Mouse (Mus musculus): ENCODE measurements around the gene Cntd1. TPM values are rescaled to one million over a fixed set of nuclear protein-coding genes. Genes with fewer than 3 reads are reported as not detected.
"Not testable (repeated sequence)": the region's sequence is repeated elsewhere in the genome, so short reads cannot be mapped to it uniquely, and the experiment has no call there.

Gene Cntd1
- polyA plus RNA-seq, 1 experiment from 2014 or later = 1.4 TPM

- H3K9me3 ChIP-seq = no peaks in the 10 kb centered on the region
- H3K4me2 ChIP-seq (replicated peaks) = no peak overlapping the region
- no peaks in the 10 kb centered on the region for H3K4me1 ChIP-seq
- no peak overlapping the region for H3K9ac ChIP-seq (replicated peaks)
- no peaks in the 10 kb centered on the region for H3K27me3 ChIP-seq
- H3K4me3 ChIP-seq = no peak overlapping the region
- no peak overlapping the region for H3K27ac ChIP-seq (replicated peaks)
- 56% methylated on average over 3 of the region's 3 CpGs for WGBS
- H3K36me3 ChIP-seq = peaks cover 29% of the 10 kb centered on the region
- ATAC-seq (replicated peaks) = no peak
Observed at GRCm38 (mm10) chr11:101327311-101327710, 48.5 kb downstream of the Cntd1 start.

GRCm38 (mm10) chr11:101328941-101329635 is 50.3 kb downstream of the Cntd1 start:
- Histone ChIP-seq H3K9ac (replicated peaks) (no peak overlapping the region), H3K27ac (replicated peaks) (no peak overlapping the region), H3K36me3 (peaks cover 13% of the 10 kb centered on the region), H3K4me1 (no peaks in the 10 kb centered on the region), H3K9me3 (no peaks in the 10 kb centered on the region), H3K27me3 (no peaks in the 10 kb centered on the region), H3K4me3 (no peak overlapping the region), H3K4me2 (replicated peaks) (no peak overlapping the region)
- WGBS = 78% methylated on average over 6 of the region's 6 CpGs
- ATAC-seq (replicated peaks) = no peak

GRCm38 (mm10) chr11:101330371-101330924 is 51.6 kb downstream of the Cntd1 start, which contains the start of gene Aoc3:
TSS of gene Aoc3 (plus strand) at chr11:101330605.
- WGBS = 67% methylated on average over 7 of the region's 7 CpGs
- Histone ChIP-seq H3K4me2 (replicated peaks) (no peak within 1 kb of the TSS), H3K9me3 (no peaks in the 10 kb centered on the region), H3K9ac (replicated peaks) (no peak within 1 kb of the TSS), H3K27ac (replicated peaks) (no peak within 1 kb of the TSS), H3K27me3 (no peaks in the 10 kb centered on the region), H3K4me1 (no peaks in the 10 kb centered on the region), H3K4me3 (no peak within 1 kb of the TSS), H3K36me3 (peaks cover 5% of the 10 kb centered on the region)
- no peak for ATAC-seq (replicated peaks)

GRCm38 (mm10) chr11:101330961-101331360 is 52.1 kb downstream of the Cntd1 start:
- not testable (repeated sequence) for H3K4me2 ChIP-seq (replicated peaks); H3K4me1 ChIP-seq; H3K27ac ChIP-seq (replicated peaks); H3K27me3 ChIP-seq; H3K4me3 ChIP-seq; H3K9ac ChIP-seq (replicated peaks); ATAC-seq (replicated peaks); H3K9me3 ChIP-seq; H3K36me3 ChIP-seq
- 87% methylated on average over 6 of the region's 6 CpGs for WGBS

- no peak overlapping the region for H3K27ac ChIP-seq (replicated peaks)
- H3K9ac ChIP-seq (replicated peaks) = no peak overlapping the region
- no peak overlapping the region for H3K4me2 ChIP-seq (replicated peaks)
- no peaks in the 10 kb centered on the region for H3K36me3 ChIP-seq
- peaks cover 3% of the 10 kb centered on the region for H3K4me1 ChIP-seq
- H3K9me3 ChIP-seq = no peaks in the 10 kb centered on the region
- H3K27me3 ChIP-seq = no peaks in the 10 kb centered on the region
- 88% methylated on average over 3 of the region's 3 CpGs for WGBS
- ATAC-seq (replicated peaks) = no peak
- no peak overlapping the region for H3K4me3 ChIP-seq
Observed at GRCm38 (mm10) chr11:101332537-101332936, 53.7 kb downstream of the Cntd1 start.

- Histone ChIP-seq H3K9me3 (no peaks in the 10 kb centered on the region), H3K4me1 (peaks cover 10% of the 10 kb centered on the region), H3K4me3 (no peak overlapping the region), H3K36me3 (no peaks in the 10 kb centered on the region), H3K27me3 (no peaks in the 10 kb centered on the region), H3K27ac (replicated peaks) (no peak overlapping the region), H3K9ac (replicated peaks) (no peak overlapping the region), H3K4me2 (replicated peaks) (no peak overlapping the region)
- 24% methylated on average over 10 of the region's 10 CpGs for WGBS
- ATAC-seq (replicated peaks) = no peak
Observed at GRCm38 (mm10) chr11:101334023-101334422, 55.2 kb downstream of the Cntd1 start.

GRCm38 (mm10) chr11:101334516-101334915 is 55.7 kb downstream of the Cntd1 start:
- Histone ChIP-seq H3K27ac (replicated peaks) (no peak overlapping the region), H3K4me3 (no peak overlapping the region), H3K9me3 (no peaks in the 10 kb centered on the region), H3K27me3 (no peaks in the 10 kb centered on the region), H3K36me3 (no peaks in the 10 kb centered on the region), H3K4me1 (peaks cover 10% of the 10 kb centered on the region), H3K4me2 (replicated peaks) (no peak overlapping the region), H3K9ac (replicated peaks) (no peak overlapping the region)
- WGBS = 7% methylated on average over 6 of the region's 6 CpGs
- ATAC-seq (replicated peaks) = no peak

- Histone ChIP-seq H3K9me3 (no peaks in the 10 kb centered on the region), H3K4me2 (replicated peaks) (no peak overlapping the region), H3K4me3 (no peak overlapping the region), H3K27ac (replicated peaks) (no peak overlapping the region), H3K4me1 (peaks cover 10% of the 10 kb centered on the region), H3K36me3 (no peaks in the 10 kb centered on the region), H3K9ac (replicated peaks) (no peak overlapping the region), H3K27me3 (no peaks in the 10 kb centered on the region)
- ATAC-seq (replicated peaks) = no peak
- 83% methylated on average over 9 of the region's 9 CpGs for WGBS
Observed at GRCm38 (mm10) chr11:101335685-101336084, 56.9 kb downstream of the Cntd1 start.

- whole genome bisulfite sequencing = under 1% methylated on average over 9 of the region's 9 CpGs
- H3K36me3 ChIP-seq = no peaks in the 10 kb centered on the region
Observed at GRCm38 (mm10) chr11:101338123-101338760, 59.4 kb downstream of the Cntd1 start.

More at GRCm38 (mm10) chr11:101338123-101338760, 59.4 kb downstream of the Cntd1 start:
- peak overlapping the region; percentile 54 for H3K4me2 ChIP-seq (replicated peaks)
- H3K9ac ChIP-seq (replicated peaks) = peak overlapping the region; percentile 32; the same call in 1 of the 2 replicates
- peaks cover 10% of the 10 kb centered on the region for H3K4me1 ChIP-seq
- H3K27me3 ChIP-seq = no peaks in the 10 kb centered on the region
- no peaks in the 10 kb centered on the region for H3K9me3 ChIP-seq
- peak overlapping the region; percentile 63 for H3K27ac ChIP-seq (replicated peaks)
- peak overlapping the region; percentile 40 for H3K4me3 ChIP-seq
- ATAC-seq (replicated peaks) = peak; percentile 91

Other genes starting within 250 kb of the Cntd1 start
- gene Naglu, start 209.0 kb upstream of the Cntd1 start, polyA plus RNA-seq (2015; fragmentation: Nextera tagmentation; extraction: Ambion mirVana) = 7.9 and 8.1 TPM in 2 replicates
- gene Hsd17b1, start 200.6 kb upstream of the Cntd1 start, polyA plus RNA-seq (2015; fragmentation: Nextera tagmentation; extraction: Ambion mirVana) = 0.17 and 0.27 TPM in 2 replicates
- gene Coasy, start 196.4 kb upstream of the Cntd1 start, polyA plus RNA-seq (2015; fragmentation: Nextera tagmentation; extraction: Ambion mirVana) = 47.8 and 52.7 TPM in 2 replicates
- gene Mlx, start 191.7 kb upstream of the Cntd1 start, polyA plus RNA-seq (2015; fragmentation: Nextera tagmentation; extraction: Ambion mirVana) = 92.9 and 96.5 TPM in 2 replicates
- gene Psmc3ip, start 183.6 kb upstream of the Cntd1 start, polyA plus RNA-seq (2015; fragmentation: Nextera tagmentation; extraction: Ambion mirVana) = 40.5 and 45.0 TPM in 2 replicates
- gene Retreg3, start 159.1 kb upstream of the Cntd1 start, polyA plus RNA-seq (2015; fragmentation: Nextera tagmentation; extraction: Ambion mirVana) = 25.1 and 27.7 TPM in 2 replicates
- 96.1 and 97.7 TPM in 2 replicates for gene Tubg1, start 159.1 kb upstream of the Cntd1 start, polyA plus RNA-seq (2015; fragmentation: Nextera tagmentation; extraction: Ambion mirVana)
- 31.2 and 32.8 TPM in 2 replicates for gene Tubg2, start 123.1 kb upstream of the Cntd1 start, polyA plus RNA-seq (2015; fragmentation: Nextera tagmentation; extraction: Ambion mirVana)
- 0.77 and 0.98 TPM in 2 replicates for gene Cntnap1, start 108.5 kb upstream of the Cntd1 start, polyA plus RNA-seq (2015; fragmentation: Nextera tagmentation; extraction: Ambion mirVana)
- 5.8 and 6.5 TPM in 2 replicates for gene Plekhh3, start 107.7 kb upstream of the Cntd1 start, polyA plus RNA-seq (2015; fragmentation: Nextera tagmentation; extraction: Ambion mirVana)
- gene Ccr10, start 103.6 kb upstream of the Cntd1 start, polyA plus RNA-seq (2015; fragmentation: Nextera tagmentation; extraction: Ambion mirVana) = 0.14 and 0.19 TPM in 2 replicates
- gene Ezh1, start 52.5 kb upstream of the Cntd1 start, polyA plus RNA-seq (2015; fragmentation: Nextera tagmentation; extraction: Ambion mirVana) = 19.6 and 21.4 TPM in 2 replicates
- 53.4 and 61.3 TPM in 2 replicates for gene Ramp2, start 33.0 kb upstream of the Cntd1 start, polyA plus RNA-seq (2015; fragmentation: Nextera tagmentation; extraction: Ambion mirVana)
- gene Vps25, start 25.3 kb upstream of the Cntd1 start, polyA plus RNA-seq (2015; fragmentation: Nextera tagmentation; extraction: Ambion mirVana) = 87.7 and 92.9 TPM in 2 replicates
- 4.8 and 5.5 TPM in 2 replicates for gene Wnk4, start 18.4 kb upstream of the Cntd1 start, polyA plus RNA-seq (2015; fragmentation: Nextera tagmentation; extraction: Ambion mirVana)
- 208 and 211 TPM in 2 replicates for gene Coa3, start 102 bp downstream of the Cntd1 start, polyA plus RNA-seq (2015; fragmentation: Nextera tagmentation; extraction: Ambion mirVana)
- gene Becn1, start 23.3 kb downstream of the Cntd1 start, polyA plus RNA-seq (2015; fragmentation: Nextera tagmentation; extraction: Ambion mirVana) = 186 and 200 TPM in 2 replicates
- 129 and 140 TPM in 2 replicates for gene Psme3, start 37.2 kb downstream of the Cntd1 start, polyA plus RNA-seq (2015; fragmentation: Nextera tagmentation; extraction: Ambion mirVana)
- 2.1 and 2.2 TPM in 2 replicates for gene Aoc2, start 46.1 kb downstream of the Cntd1 start, polyA plus RNA-seq (2015; fragmentation: Nextera tagmentation; extraction: Ambion mirVana)
- gene Aoc3, start 51.6 kb downstream of the Cntd1 start, polyA plus RNA-seq (2015; fragmentation: Nextera tagmentation; extraction: Ambion mirVana) = 0.05 TPM in 1 of 2 replicates, not detected in the other
- not detected in 2 replicates for gene G6pc, start 88.5 kb downstream of the Cntd1 start, polyA plus RNA-seq (2015; fragmentation: Nextera tagmentation; extraction: Ambion mirVana)
- 90.2 and 98.7 TPM in 2 replicates for gene Aarsd1, start 138.6 kb downstream of the Cntd1 start, polyA plus RNA-seq (2015; fragmentation: Nextera tagmentation; extraction: Ambion mirVana)
- 6.3 and 7.3 TPM in 2 replicates for gene Gm27029, start 145.8 kb downstream of the Cntd1 start, polyA plus RNA-seq (2015; fragmentation: Nextera tagmentation; extraction: Ambion mirVana)
- 31.7 and 32.2 TPM in 2 replicates for gene Rundc1, start 146.1 kb downstream of the Cntd1 start, polyA plus RNA-seq (2015; fragmentation: Nextera tagmentation; extraction: Ambion mirVana)
- 1.0 and 1.7 TPM in 2 replicates for gene Ptges3l, start 146.3 kb downstream of the Cntd1 start, polyA plus RNA-seq (2015; fragmentation: Nextera tagmentation; extraction: Ambion mirVana)
- 267 and 285 TPM in 2 replicates for gene Rpl27, start 163.3 kb downstream of the Cntd1 start, polyA plus RNA-seq (2015; fragmentation: Nextera tagmentation; extraction: Ambion mirVana)
- 2.4 and 3.2 TPM in 2 replicates for gene Ifi35, start 169.4 kb downstream of the Cntd1 start, polyA plus RNA-seq (2015; fragmentation: Nextera tagmentation; extraction: Ambion mirVana)
- gene Rnd2, start 186.0 kb downstream of the Cntd1 start, polyA plus RNA-seq (2015; fragmentation: Nextera tagmentation; extraction: Ambion mirVana) = 121 and 142 TPM in 2 replicates
- gene Vat1, start 187.2 kb downstream of the Cntd1 start, polyA plus RNA-seq (2015; fragmentation: Nextera tagmentation; extraction: Ambion mirVana) = 77.1 and 79.8 TPM in 2 replicates